Mouse (Mus musculus) right cerebral cortex, postnatal 14 days (tissue): ENCODE measurements around the gene Parp8.
"Not testable (repeated sequence)": the region's sequence is repeated elsewhere in the genome, so short reads cannot be mapped to it uniquely, and the experiment has no call there.

ENCODE experiments used
- DNase-seq: peaks from one replicate; pipeline ENCODE4 v3.0.0; 2022

Parp8 gene

DNA sequence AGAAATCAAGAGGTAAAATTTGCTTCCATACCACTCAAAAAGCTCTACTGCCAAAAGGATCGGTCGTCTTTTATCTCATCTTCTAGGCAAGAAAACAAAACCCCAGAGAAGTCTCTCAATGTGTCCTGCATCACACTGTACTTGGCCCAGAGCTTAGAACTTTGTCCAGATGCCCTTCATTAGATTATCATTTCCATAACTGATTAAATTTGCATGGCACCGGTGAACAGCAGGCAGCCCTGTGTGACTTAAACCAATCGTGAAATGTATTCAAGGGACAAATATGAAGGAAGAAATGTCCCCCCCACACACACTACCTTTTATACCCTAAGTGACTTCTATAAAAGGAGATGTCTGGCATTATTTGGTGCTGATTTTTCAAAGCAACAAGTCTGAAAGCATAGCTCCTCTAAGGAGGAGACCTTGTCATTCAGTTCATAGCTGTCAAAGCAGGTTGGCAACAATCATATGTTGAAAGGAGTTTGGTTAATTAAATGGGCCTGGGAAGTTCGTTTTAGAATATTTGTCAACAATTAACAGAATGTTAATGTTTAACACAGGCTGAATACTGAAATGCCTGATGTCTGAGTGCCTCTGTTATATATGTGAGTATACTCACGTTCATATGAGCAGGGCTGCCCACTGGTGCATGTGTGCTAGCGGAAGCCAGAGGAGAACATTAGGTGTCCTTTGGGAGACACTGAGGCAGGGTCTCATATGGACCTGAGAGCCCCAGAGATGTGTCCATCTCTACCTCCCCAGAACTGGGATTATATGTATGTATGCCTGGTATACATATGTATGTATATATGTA lies 66.4 kb downstream of the Parp8 start:
- no peak for DNase-seq

GRCm38 (mm10) chr13:116957577-116957976 lies 67.8 kb downstream of the Parp8 start:
- no peak for DNase-seq

- DNase-seq: no peak
Observed at GRCm38 (mm10) chr13:116951336-116951735, 74.0 kb downstream of the Parp8 start.

DNA sequence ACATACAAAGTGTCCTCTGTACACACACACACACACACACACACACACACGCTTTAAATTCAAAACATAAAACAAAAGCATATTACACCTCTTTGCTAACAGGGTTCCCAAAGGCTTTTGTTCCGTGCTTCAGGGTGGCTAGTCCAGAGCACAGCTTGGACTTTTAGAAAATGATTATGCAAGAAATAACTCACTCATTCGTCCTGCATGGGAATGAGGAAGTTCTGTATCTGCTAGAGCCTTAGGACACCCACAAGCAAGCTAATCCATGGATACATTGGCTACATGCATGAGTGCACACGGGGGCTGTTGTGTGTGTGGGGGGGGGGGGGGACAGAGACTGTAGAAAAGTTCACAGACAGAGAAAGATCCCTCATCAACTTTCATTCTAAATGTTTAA lies 75.8 kb downstream of the Parp8 start:
- no peak for DNase-seq

GRCm38 (mm10) chr13:116949056-116949455 lies 76.3 kb downstream of the Parp8 start:
- no peak for DNase-seq

DNA sequence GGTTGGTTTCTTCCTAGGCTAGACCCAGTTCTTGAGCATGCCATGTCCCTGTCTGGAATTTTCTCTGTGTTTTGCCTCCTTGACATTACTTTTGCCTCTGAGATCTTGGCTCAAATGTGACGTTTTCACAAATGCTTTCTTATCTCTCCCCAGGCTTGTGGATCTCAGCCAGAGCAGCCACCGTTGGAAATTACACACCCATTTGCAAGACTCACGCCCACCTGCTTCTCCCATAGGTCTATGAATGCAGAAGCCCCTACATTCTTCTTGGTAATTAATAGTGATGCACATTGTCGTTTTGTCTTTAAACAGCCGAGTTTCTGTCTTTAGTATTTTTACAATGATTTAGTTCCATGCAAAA lies 77.1 kb downstream of the Parp8 start:
- DNase-seq: no peak

GRCm38 (mm10) chr13:116947611-116948298 lies 77.6 kb downstream of the Parp8 start:
- no peak for DNase-seq

- DNase-seq: no peak
Observed at GRCm38 (mm10) chr13:116946566-116946965, 78.8 kb downstream of the Parp8 start.

DNA sequence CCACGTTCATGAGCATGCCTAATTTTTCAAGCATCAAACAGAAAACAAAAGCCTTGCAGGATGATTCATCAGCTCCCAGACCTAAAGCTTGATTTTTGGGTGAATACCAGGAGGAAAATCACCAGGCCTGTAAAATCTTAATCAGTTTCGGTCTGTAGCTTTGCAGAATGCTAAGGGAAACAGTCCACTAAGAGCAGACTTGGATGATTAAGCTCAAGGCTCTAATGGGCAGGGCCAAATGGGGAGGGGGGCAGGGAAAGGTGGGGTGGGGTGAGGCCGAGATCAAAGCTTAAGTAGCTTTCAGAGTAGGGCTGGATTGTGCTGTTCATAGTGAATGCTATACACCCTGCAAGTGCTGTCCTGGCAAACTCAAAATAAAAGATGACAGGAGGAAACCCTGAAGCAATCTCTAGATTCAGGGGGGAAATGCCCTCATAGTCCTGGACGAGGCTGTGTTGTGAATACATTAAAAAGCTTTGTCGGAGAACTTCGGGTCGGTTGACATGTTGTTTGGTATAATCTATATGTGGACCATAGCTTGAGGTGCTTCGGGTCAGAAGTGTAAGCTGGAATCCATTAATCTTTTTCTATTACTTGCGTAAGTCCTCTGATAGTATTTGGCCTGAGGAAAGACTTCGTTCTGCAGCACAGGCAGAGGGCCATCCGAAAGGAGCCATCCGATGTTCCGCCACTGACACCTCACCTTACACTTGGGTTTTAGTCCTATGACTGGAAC lies 83.9 kb downstream of the Parp8 start:
- no peak for DNase-seq

DNA sequence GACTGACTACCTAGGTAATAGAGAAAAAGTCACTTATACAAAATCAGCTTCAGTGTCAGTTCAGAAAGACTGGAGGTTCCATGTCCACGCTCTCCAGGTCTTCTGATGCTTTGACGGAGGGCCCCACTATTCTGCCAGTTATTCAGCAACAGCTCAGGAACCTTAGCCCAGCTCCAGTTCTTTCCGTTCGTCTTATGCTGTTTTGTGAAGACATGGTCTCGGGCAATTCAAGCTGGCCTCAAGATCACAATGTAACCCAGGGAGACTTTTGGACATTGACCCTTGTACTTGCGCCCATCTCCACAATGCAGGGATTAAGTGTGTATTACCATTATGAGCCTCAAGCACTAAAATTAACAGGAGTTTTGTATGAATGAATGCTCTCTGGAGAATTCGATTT lies 84.6 kb downstream of the Parp8 start:
- no peak for DNase-seq

GRCm38 (mm10) chr13:116937019-116937418 lies 88.3 kb downstream of the Parp8 start:
- DNase-seq: not testable (repeated sequence)

DNA sequence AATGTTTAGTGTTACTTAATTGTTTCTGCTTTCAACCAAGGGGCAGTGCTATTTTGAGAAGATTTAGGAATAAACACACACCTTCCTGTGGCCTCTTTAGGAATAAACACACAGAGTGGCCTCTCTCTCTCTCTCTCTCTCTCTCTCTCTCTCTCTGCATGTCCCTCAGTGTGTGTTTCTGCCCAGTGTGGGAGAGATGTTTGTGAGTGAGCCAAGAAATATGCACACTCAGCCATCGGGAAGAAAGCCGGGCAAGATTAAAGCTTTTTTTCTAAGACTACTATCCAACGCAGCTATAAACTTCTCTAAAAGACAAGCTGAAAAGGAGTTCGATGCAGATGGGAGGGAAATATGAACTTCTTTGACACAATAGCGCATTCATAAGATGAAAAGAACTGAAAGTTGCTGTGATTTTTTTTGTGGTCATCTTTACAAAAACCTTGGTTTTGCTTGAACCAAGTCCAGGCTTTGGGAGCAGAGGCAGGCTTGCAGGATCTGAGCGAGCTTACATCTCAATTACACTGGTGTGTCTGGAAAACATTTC lies 107.9 kb downstream of the Parp8 start:
- DNase-seq: no peak

- DNase-seq: no peak
Observed at GRCm38 (mm10) chr13:116908284-116908683, 117.1 kb downstream of the Parp8 start.

- no peak for DNase-seq
Observed at GRCm38 (mm10) chr13:116903394-116903793, 121.9 kb downstream of the Parp8 start.

DNA sequence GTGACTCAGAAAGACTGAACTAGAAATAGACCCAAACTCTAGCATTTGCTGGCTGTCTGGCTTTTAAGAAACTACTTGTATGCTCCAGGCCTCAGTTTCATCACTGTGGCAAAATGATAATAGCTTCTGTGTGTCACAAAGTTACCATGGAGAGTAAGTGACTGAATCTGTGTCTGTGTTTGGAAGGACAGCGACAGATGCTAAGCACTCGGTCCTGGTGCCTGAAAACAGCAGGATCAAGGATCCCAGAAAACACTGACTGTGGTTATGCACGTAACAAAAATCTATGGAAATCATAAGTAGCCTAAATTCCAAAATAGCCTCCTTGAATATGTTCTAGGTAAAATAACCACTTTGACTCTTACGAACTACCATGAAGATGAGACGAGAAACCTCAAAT lies 126.9 kb downstream of the Parp8 start:
- DNase-seq: no peak

- no peak for DNase-seq
Observed at GRCm38 (mm10) chr13:116897711-116898110, 127.6 kb downstream of the Parp8 start.

- DNase-seq: no peak
Observed at GRCm38 (mm10) chr13:116884422-116884942, 140.9 kb downstream of the Parp8 start.

DNA sequence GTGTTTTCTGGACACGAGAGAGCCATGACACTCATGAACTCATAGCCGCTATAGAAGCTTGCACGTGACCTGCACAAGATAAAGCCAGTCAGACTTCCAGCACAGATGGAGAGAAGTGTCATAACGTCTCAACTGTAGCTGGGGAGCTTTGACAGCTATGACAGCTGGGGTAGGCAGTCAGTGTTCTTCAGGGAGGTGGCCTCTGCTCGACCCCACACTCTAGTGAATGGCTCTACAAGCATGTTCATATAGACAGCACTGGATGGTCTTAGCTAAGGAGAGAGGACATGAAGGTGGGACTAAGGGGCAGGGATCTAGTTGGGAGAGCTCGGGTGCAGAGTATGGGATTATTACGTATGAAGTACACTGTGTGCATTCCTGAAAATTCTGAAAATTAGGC lies 143.1 kb downstream of the Parp8 start:
- DNase-seq: no peak

DNA sequence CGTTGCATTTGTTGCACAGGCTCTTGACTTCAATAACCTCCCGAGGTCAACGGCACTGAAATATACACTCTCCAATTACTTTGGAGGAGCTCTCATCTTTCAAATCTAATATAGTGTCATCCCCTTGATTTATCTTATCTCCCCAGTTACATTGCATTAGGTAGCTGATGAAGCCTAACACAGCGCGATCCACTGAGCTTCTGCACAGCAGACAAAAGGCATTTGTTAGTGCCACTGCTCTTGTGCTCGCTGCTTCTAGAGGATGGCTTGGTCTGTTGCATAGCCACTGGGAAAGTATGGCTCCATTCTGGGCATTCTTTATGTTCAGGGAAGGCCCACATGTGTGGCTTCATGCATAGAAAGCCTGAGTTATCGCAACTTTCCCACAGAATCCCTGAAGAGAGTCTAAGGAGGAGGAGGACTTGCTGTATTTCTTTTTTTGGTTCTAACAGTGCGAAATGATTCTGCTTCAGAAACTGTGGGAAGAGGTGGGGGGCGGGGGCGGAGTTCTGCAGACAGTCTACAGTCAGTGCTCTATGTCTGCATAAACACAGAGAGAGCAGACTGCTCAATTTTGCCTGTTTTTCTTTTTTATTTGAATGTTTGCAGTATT lies 145.7 kb downstream of the Parp8 start:
- DNase-seq: no peak

DNA sequence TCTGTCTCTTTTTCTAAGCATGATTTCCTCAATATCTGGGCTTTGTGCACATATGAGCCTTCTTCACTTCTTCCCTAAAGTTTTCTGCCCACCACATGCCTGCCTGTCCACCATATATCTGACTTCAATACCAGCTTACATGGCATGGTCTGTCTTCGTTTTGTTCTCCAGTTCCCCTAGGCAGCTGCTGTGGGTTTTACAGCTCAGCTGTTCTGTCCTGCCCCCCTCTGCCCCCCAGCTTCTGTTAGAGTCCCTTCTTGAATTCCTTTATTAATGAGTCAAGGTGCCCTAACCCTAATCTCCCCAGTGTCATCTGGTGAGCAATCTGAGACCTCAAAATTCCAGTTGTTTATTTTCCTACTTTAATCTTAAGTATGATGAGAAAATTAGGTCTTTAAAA lies 155.1 kb downstream of the Parp8 start:
- DNase-seq: no peak

- DNase-seq: no peak
Observed at GRCm38 (mm10) chr13:116843937-116844336, 181.4 kb downstream of the Parp8 start.

- no peak for DNase-seq
Observed at GRCm38 (mm10) chr13:116830984-116831383, 194.4 kb downstream of the Parp8 start.

DNA sequence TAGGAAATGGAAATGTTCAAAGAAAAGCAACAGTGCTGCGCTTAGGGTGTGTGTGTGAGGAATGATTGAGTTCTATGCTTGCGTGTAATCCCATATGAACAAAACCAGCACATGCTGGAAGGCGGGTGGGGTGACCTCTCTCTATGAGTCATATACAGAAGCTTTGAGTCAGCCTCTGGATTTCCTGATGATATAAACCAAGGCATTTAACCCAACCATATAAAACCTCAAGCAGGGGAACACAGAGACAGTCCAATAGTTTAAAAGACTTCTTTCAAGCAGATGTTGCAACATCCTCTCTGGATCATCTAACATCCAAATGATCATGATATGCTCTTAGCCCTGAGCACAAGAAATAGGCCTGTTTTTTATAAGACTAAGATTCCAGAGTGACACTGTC lies 196.3 kb downstream of the Parp8 start:
- no peak for DNase-seq
